Mouse (Mus musculus) heart, postnatal 0 days (tissue): ENCODE data around the gene Ripor2. TPM values are rescaled to one million over a fixed set of nuclear protein-coding genes. Genes with fewer than 3 reads are reported as not detected.

ENCODE experiments used
- ATAC-seq: fragments of 200-750 bp; cut with Nextera tagmentation; 2 replicates; pipeline ENCODE4 v1.8.0; 2017; ENCODE audit warnings: low read depth, moderate number of reproducible peaks, moderate library complexity; ENCODE audit not compliant: insufficient read depth
- DNase-seq: peaks from one replicate; pipeline ENCODE4 v3.0.0-alpha.2; 2016; ENCODE audit warnings: low spot score
- H3K27ac ChIP-seq: fragments of 300-500 bp; sonication (generic); 2 replicates; pipeline ENCODE4 v1.5.1; 2014; ENCODE audit warnings: low read depth, mild to moderate bottlenecking
- H3K27me3 ChIP-seq: fragments of 300-500 bp; sonication (generic); 2 replicates; pipeline ENCODE4 v1.6.1; 2014; ENCODE audit warnings: low read length, mixed read lengths; ENCODE audit not compliant: control insufficient read depth, insufficient read depth
- H3K36me3 ChIP-seq: fragments of 300-500 bp; sonication (generic); replicated peaks from 2 replicates; pipeline ENCODE4 v1.6.1; 2014; ENCODE audit warnings: low read length, mixed read lengths; ENCODE audit not compliant: control insufficient read depth, insufficient read depth
- H3K4me1 ChIP-seq: fragments of 300-500 bp; sonication (generic); 2 replicates; pipeline ENCODE4 v1.6.1; 2014; ENCODE audit warnings: antibody characterized with exemption; ENCODE audit not compliant: control insufficient read depth, insufficient read depth
- H3K4me2 ChIP-seq: fragments of 300-500 bp; sonication (generic); 2 replicates; pipeline ENCODE4 v1.6.1; 2014; ENCODE audit warnings: low read depth, mild to moderate bottlenecking, low read length, moderate library complexity
- H3K4me3 ChIP-seq: fragments of 300-500 bp; sonication (generic); 2 replicates; pipeline ENCODE4 v1.5.1; 2014; ENCODE audit warnings: low read depth, low read length
- H3K9ac ChIP-seq: fragments of 300-500 bp; sonication (generic); replicated peaks from 2 replicates; pipeline ENCODE4 v1.6.1; 2014; ENCODE audit warnings: low read depth, low read length, mixed read lengths
- H3K9me3 ChIP-seq: fragments of 300-500 bp; sonication (generic); replicated peaks from 2 replicates; pipeline ENCODE4 v1.6.1; 2016; ENCODE audit warnings: low read length; ENCODE audit not compliant: control insufficient read depth
- CTCF ChIP-seq: IDR thresholded peaks from 2 replicates; pipeline ENCODE4 v1.5.1; 2016; ENCODE audit warnings: antibody characterized with exemption, control low read depth, low read depth
- EP300 ChIP-seq: IDR thresholded peaks from 2 replicates; pipeline ENCODE4 v1.6.1; 2016; ENCODE audit warnings: antibody characterized with exemption, low read depth
- WGBS: fragments of 180-500 bp; shearing (Covaris S2); extraction: QIAGEN DNeasy Blood & Tissue Kit; methylation state at CpG from one replicate; pipeline ENCODE4 v1.1.7; 2014; 5-methylcytosine and 5-hydroxymethylcytosine counted together
- polyA plus RNA-seq: library from polyadenylated mRNA; unstranded; fragments of >200 nt; fragmentation: Nextera tagmentation; extraction: Ambion mirVana; gene quantifications from 2 replicates; pipeline ENCODE4 v1.2.1, GENCODE M21; 2015
- total RNA-seq: library from RNA; depleted of rRNA; stranded (reverse); fragments of >200 nt; gene quantifications from 2 replicates; pipeline ENCODE4 v1.2.3, GENCODE M21; 2014; ENCODE audit warnings: low replicate concordance

Gene Ripor2
- total and polyA plus RNA-seq, 2 experiments from 2014 or later, result 17.5 to 31.7 TPM

GRCm38 (mm10) chr13:24605755-24606154 is 23.8 kb downstream of the Ripor2 start:
- H3K27ac ChIP-seq, result no peak overlapping the region
- ATAC-seq, result no peak
- H3K9ac ChIP-seq, result no peak overlapping the region

GRCm38 (mm10) chr13:24607961-24608360 is 26.0 kb downstream of the Ripor2 start:
- no peak for TF ChIP-seq CTCF
- TF ChIP-seq EP300, result no peak
- Histone ChIP-seq H3K36me3 (no peaks in the 10 kb centered on the region), H3K4me3 (no peak overlapping the region), H3K27ac (no peak overlapping the region), H3K27me3 (no peaks in the 10 kb centered on the region), H3K4me1 (peaks cover 23% of the 10 kb centered on the region), H3K9me3 (no peaks in the 10 kb centered on the region), H3K9ac (no peak overlapping the region), H3K4me2 (no peak overlapping the region)
- no peak for ATAC-seq
- 86% methylated on average over 4 of the region's 4 CpGs for WGBS
- DNase-seq, result no peak

More at GRCm38 (mm10) chr13:24605755-24606154, 23.8 kb downstream of the Ripor2 start:
- H3K36me3 ChIP-seq, result no peaks in the 10 kb centered on the region
- H3K27me3 ChIP-seq, result no peaks in the 10 kb centered on the region
- H3K9me3 ChIP-seq, result no peaks in the 10 kb centered on the region
- H3K4me3 ChIP-seq, result no peak overlapping the region
- TF ChIP-seq CTCF, result no peak
- no peak for TF ChIP-seq EP300
- WGBS, result 85% methylated on average over 5 of the region's 5 CpGs
- H3K4me1 ChIP-seq, result peaks cover 23% of the 10 kb centered on the region
- no peak for DNase-seq
- no peak overlapping the region for H3K4me2 ChIP-seq

- TF ChIP-seq CTCF (no peak), EP300 (no peak)
- WGBS, result 83% methylated on average over 1 of the region's 1 CpGs
- no peaks in the 10 kb centered on the region for H3K27me3 ChIP-seq
- H3K9me3 ChIP-seq, result no peaks in the 10 kb centered on the region
- no peak overlapping the region for H3K4me2 ChIP-seq
- no peak overlapping the region for H3K9ac ChIP-seq
- H3K27ac ChIP-seq, result no peak overlapping the region
- DNase-seq (no peak), ATAC-seq (no peak)
- H3K36me3 ChIP-seq, result no peaks in the 10 kb centered on the region
- no peak overlapping the region for H3K4me3 ChIP-seq
- peaks cover 17% of the 10 kb centered on the region for H3K4me1 ChIP-seq
Observed at GRCm38 (mm10) chr13:24608709-24609108, 26.7 kb downstream of the Ripor2 start.

GRCm38 (mm10) chr13:24610883-24611282 is 28.9 kb downstream of the Ripor2 start:
- Histone ChIP-seq H3K4me2 (no peak overlapping the region), H3K4me1 (no peaks in the 10 kb centered on the region), H3K27ac (no peak overlapping the region), H3K36me3 (no peaks in the 10 kb centered on the region), H3K27me3 (no peaks in the 10 kb centered on the region), H3K9ac (no peak overlapping the region), H3K4me3 (no peak overlapping the region), H3K9me3 (no peaks in the 10 kb centered on the region)
- 72% methylated on average over 5 of the region's 5 CpGs for WGBS
- DNase-seq, result no peak
- TF ChIP-seq CTCF (no peak), EP300 (no peak)
- no peak for ATAC-seq

GRCm38 (mm10) chr13:24613031-24613430 is 31.0 kb downstream of the Ripor2 start:
- H3K36me3 ChIP-seq, result no peaks in the 10 kb centered on the region
- ATAC-seq, result no peak
- 82% methylated on average over 6 of the region's 6 CpGs for WGBS
- peaks cover 10% of the 10 kb centered on the region for H3K4me1 ChIP-seq
- no peak overlapping the region for H3K4me2 ChIP-seq
- H3K9me3 ChIP-seq, result no peaks in the 10 kb centered on the region
- no peak overlapping the region for H3K9ac ChIP-seq
- H3K27ac ChIP-seq, result no peak overlapping the region
- no peak overlapping the region for H3K4me3 ChIP-seq
- no peak for TF ChIP-seq EP300
- TF ChIP-seq CTCF, result no peak
- no peaks in the 10 kb centered on the region for H3K27me3 ChIP-seq
- DNase-seq, result no peak

GRCm38 (mm10) chr13:24613433-24613832 is 31.4 kb downstream of the Ripor2 start:
- Histone ChIP-seq H3K9me3 (no peaks in the 10 kb centered on the region), H3K27me3 (no peaks in the 10 kb centered on the region), H3K4me3 (no peak overlapping the region), H3K4me1 (peaks cover 10% of the 10 kb centered on the region), H3K36me3 (no peaks in the 10 kb centered on the region), H3K4me2 (no peak overlapping the region), H3K27ac (no peak overlapping the region), H3K9ac (no peak overlapping the region)
- TF ChIP-seq EP300 (no peak), CTCF (no peak)
- ATAC-seq (no peak), DNase-seq (no peak)
- 79% methylated on average over 3 of the region's 3 CpGs for WGBS
